Mouse (Mus musculus) liver, embryonic 14.5 days (tissue): ENCODE measurements at regions not wholly inside any gene's neighbourhood (a gene's known extent, or its start where the extent isn't known, plus 50 kb on each side); places are given as distances from the start of the nearest gene placed in this dataset.

ENCODE experiments used
- ATAC-seq: fragments of 200-750 bp; cut with Nextera tagmentation; 2 replicates; pipeline ENCODE4 v1.8.0; 2017; ENCODE audit warnings: moderate number of reproducible peaks, mild to moderate bottlenecking, moderate library complexity; ENCODE audit not compliant: insufficient read depth
- DNase-seq, 3 experiments: peaks; one replicate each; pipeline ENCODE4 v3.0.0-alpha.2; 2012 to 2013; ENCODE audit warnings: low read depth in 3 of 3, low spot score in 3 of 3
- H3K27ac ChIP-seq: fragments of 300-500 bp; sonication (generic); 2 replicates; pipeline ENCODE4 v1.5.1; 2014; ENCODE audit warnings: moderate library complexity, mild to moderate bottlenecking, control low read depth, inconsistent platforms
- H3K27me3 ChIP-seq: fragments of 300-500 bp; sonication (generic); 2 replicates; pipeline ENCODE4 v1.6.1; 2014; ENCODE audit warnings: mild to moderate bottlenecking, low read length, moderate library complexity; ENCODE audit not compliant: control insufficient read depth, insufficient read depth
- H3K36me3 ChIP-seq: fragments of 300-500 bp; sonication (generic); replicated peaks from 2 replicates; pipeline ENCODE4 v1.6.1; 2014; ENCODE audit warnings: low read depth; ENCODE audit not compliant: control insufficient read depth, insufficient read depth
- H3K4me1 ChIP-seq, 2 experiments: fragments of 200-500 bp in 1 of 2; fragments of 300-500 bp in 1 of 2; sonication (generic) in 1 of 2; replicated peaks; 2 replicates each; pipeline ENCODE4 v1.6.1; 2012 to 2014; ENCODE audit warnings: antibody characterized with exemption in 1 of 2, inconsistent platforms in 1 of 2, low read length in 1 of 2; ENCODE audit not compliant: control insufficient read depth in 2 of 2, insufficient read depth in 2 of 2
- H3K4me2 ChIP-seq: fragments of 300-500 bp; sonication (generic); 2 replicates; pipeline ENCODE4 v1.6.1; 2014; ENCODE audit warnings: low read depth, mild to moderate bottlenecking, control low read depth, moderate library complexity
- H3K4me3 ChIP-seq, 2 experiments: fragments of 200-500 bp in 1 of 2; fragments of 300-500 bp in 1 of 2; sonication (generic) in 1 of 2; 2 replicates each; pipeline ENCODE4 v1.5.1; 2012 to 2014; ENCODE audit warnings: low read depth in 2 of 2, low read length in 2 of 2, mild to moderate bottlenecking in 2 of 2, control low read depth in 1 of 2, inconsistent platforms in 1 of 2, moderate library complexity in 1 of 2; ENCODE audit not compliant: insufficient read depth in 1 of 2
- H3K9ac ChIP-seq: fragments of 300-500 bp; sonication (generic); replicated peaks from 2 replicates; pipeline ENCODE4 v1.6.1; 2014; ENCODE audit warnings: mild to moderate bottlenecking, control low read depth, moderate library complexity
- H3K9me3 ChIP-seq: fragments of 300-500 bp; sonication (generic); 2 replicates; pipeline ENCODE4 v1.6.1; 2016; ENCODE audit warnings: low read length, mixed read lengths; ENCODE audit not compliant: control insufficient read depth
- CTCF ChIP-seq: IDR thresholded peaks from 2 replicates; pipeline ENCODE4 v1.5.1; 2016; ENCODE audit warnings: antibody characterized with exemption, low read depth, control low read depth
- EP300 ChIP-seq: IDR thresholded peaks from 2 replicates; pipeline ENCODE4 v1.6.1; 2016; ENCODE audit warnings: antibody characterized with exemption, low read depth
- WGBS: fragments of 180-500 bp; shearing (Covaris S2); extraction: QIAGEN DNeasy Blood & Tissue Kit; methylation state at CpG from one replicate; pipeline ENCODE4 v1.1.7; 2014; ENCODE audit not compliant: insufficient replicate concordance; 5-methylcytosine and 5-hydroxymethylcytosine counted together

DNA sequence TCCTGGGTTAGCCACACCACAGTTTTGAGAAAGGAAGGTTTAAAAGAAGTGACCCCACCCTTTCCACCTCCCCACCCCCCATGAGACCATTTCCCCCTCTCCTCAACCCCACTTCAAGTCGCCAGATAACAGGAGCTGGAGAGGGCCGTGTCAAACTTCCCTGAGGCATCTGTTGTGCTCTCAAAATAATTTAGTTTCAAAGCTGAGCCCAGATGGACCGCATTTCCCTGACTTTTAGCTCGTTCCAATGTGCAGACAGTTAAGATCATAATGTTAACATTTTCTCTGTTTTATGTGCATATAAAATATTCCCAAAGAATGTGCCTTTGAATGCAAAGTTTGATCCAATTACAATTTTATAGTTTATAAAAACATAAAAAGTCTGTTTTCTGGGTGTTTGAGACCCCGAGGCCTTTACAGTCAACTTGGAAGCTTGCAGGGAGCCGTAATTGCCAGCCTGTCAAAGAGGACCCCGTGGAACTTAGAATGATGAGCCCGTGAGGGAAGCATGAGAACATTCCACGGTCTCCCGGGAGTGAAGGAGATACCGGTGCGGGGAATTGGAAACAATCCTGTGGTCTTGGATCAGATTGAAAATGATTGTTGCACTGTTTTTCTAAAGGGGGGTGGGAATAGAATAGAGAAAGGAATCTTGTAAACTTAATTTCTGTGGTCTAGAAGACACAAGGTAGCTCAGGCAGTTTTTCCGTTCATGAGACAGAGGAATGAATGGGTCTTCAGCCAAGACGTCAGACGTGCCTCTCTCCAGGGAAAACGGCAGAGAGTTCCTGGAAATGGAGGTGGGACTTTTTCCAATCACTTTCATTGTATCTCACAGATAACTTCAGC lies 903.3 kb downstream of the Mrps31 start:
- H3K9ac ChIP-seq: no peak overlapping the region
- no peak overlapping the region for H3K4me2 ChIP-seq
- DNase-seq: no peak

DNA sequence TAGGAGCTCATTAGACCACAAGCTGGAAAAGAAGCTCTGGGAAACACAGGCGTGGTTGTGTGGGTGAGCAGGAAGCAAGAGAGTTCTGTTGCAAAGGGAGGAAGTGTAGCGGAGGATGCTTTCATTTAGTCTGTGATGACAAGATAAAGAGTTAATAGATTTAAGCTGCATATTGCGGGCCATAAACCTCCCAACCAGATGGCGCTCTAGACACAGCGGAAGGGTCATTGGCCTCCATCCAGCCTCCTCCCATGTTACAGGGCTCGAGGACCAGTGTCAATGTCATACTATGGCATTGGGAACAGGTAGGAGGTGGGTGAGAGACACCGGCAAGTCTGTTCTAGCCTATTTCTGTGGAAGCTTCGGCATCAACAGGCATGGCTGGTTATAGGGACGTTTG lies 908.4 kb downstream of the Mrps31 start:
- Histone ChIP-seq H3K36me3 (no peaks in the 10 kb centered on the region), H3K4me2 (no peak overlapping the region), H3K9me3 (no peaks in the 10 kb centered on the region), H3K27ac (no peak overlapping the region), H3K9ac (no peak overlapping the region), H3K27me3 (no peaks in the 10 kb centered on the region), H3K4me1 (no peaks in the 10 kb centered on the region), H3K4me3 (no peak overlapping the region)
- ATAC-seq (no peak), DNase-seq (no peak)
- WGBS: 33% methylated on average over 9 of the region's 9 CpGs
- TF ChIP-seq CTCF (peak; percentile 30), EP300 (no peak)

More for the DNA sequence above, 903.3 kb downstream of the Mrps31 start:
- H3K27ac ChIP-seq: no peak overlapping the region
- no peaks in the 10 kb centered on the region for H3K9me3 ChIP-seq
- no peak for TF ChIP-seq EP300
- no peak for TF ChIP-seq CTCF
- ATAC-seq: no peak
- H3K36me3 ChIP-seq: no peaks in the 10 kb centered on the region
- no peaks in the 10 kb centered on the region for H3K27me3 ChIP-seq
- WGBS: 63% methylated on average over 16 of the region's 16 CpGs
- no peaks in the 10 kb centered on the region for H3K4me1 ChIP-seq
- no peak overlapping the region for H3K4me3 ChIP-seq

DNA sequence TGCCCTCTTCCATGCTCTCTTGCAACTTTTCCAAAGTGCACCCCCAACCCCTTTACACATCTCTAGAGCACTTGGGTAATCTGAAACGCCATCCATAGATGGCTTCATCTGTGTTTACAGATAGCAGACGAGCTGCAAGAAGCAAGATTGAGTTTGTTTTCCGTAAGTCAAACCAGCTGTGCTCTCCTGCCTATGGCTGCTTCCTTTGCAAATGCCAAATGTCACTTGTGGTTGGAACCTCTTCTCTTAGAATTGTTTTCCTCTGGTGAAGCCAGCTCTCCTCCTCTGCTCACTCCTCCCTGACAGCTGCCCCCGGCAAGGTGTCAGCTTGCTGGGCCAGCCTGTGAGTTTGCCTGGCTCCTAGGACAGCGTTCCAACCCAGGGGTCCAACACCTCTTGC lies 910.0 kb downstream of the Mrps31 start:
- Histone ChIP-seq H3K4me2 (no peak overlapping the region), H3K27me3 (no peaks in the 10 kb centered on the region), H3K9ac (no peak overlapping the region), H3K36me3 (no peaks in the 10 kb centered on the region), H3K4me1 (no peaks in the 10 kb centered on the region), H3K4me3 (no peak overlapping the region), H3K27ac (no peak overlapping the region), H3K9me3 (no peaks in the 10 kb centered on the region)
- WGBS: 11% methylated on average over 5 of the region's 5 CpGs
- no peak for ATAC-seq
- TF ChIP-seq CTCF: no peak
- no peak for TF ChIP-seq EP300
- DNase-seq: no peak

DNA sequence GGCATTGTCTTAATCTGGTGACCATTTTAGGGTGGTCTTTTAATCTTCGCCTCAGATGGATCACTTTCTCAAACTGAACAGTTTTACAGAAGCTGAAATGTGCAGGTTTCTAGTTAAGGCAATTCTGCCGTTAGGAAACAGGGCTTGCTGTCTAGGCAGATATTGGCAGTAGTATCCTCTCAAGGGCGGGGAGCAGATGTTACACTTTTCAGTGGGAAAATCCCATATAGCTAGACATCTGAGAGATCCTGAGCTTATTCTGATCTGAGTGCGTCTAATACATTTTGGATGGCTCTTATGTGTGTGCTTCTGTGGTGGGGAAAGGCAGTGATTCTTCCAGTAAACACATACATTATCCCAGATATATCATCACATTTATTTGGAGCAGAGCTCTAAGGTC lies 916.1 kb downstream of the Mrps31 start:
- Histone ChIP-seq H3K4me2 (no peak overlapping the region), H3K4me1 (no peaks in the 10 kb centered on the region), H3K9me3 (no peaks in the 10 kb centered on the region), H3K27me3 (no peaks in the 10 kb centered on the region), H3K27ac (no peak overlapping the region), H3K9ac (no peak overlapping the region), H3K4me3 (no peak overlapping the region), H3K36me3 (no peaks in the 10 kb centered on the region)
- WGBS: 63% methylated on average over 4 of the region's 4 CpGs
- no peak for ATAC-seq
- TF ChIP-seq EP300 (no peak), CTCF (no peak)
- DNase-seq: no peak

GRCm38 (mm10) chr8:23344161-23344560 lies 933.0 kb downstream of the Mrps31 start:
- Histone ChIP-seq H3K4me1 (no peaks in the 10 kb centered on the region), H3K27me3 (no peaks in the 10 kb centered on the region), H3K27ac (no peak overlapping the region), H3K9me3 (peaks cover 4% of the 10 kb centered on the region), H3K36me3 (no peaks in the 10 kb centered on the region), H3K4me2 (no peak overlapping the region), H3K4me3 (no peak overlapping the region), H3K9ac (no peak overlapping the region)
- 18% methylated on average over 4 of the region's 4 CpGs for WGBS
- ATAC-seq: no peak
- no peak for TF ChIP-seq EP300
- TF ChIP-seq CTCF: peak; percentile 49
- DNase-seq: no peak
